Mouse (Mus musculus): ENCODE measurements at regions not wholly inside any gene's neighbourhood (a gene's known extent, or its start where the extent isn't known, plus 50 kb on each side); places are given as distances from the start of the nearest gene placed in this dataset.

GRCm38 (mm10) chr15:56278006-56278405, 1199.4 kb downstream of the Slc22a22 start:
- peak overlapping the region; percentile 16 for H3K4me2 ChIP-seq
- H3K4me3 ChIP-seq, result no peak overlapping the region

GRCm38 (mm10) chr15:56248731-56249130, 1228.7 kb downstream of the Slc22a22 start:
- ATAC-seq (ENCODE audit: low FRiP score, low read depth), result no peak
- WGBS, result 79% methylated on average over 1 of the region's 1 CpGs
- Histone ChIP-seq H3K36me3 (no peaks in the 10 kb centered on the region), H3K9ac (no peak overlapping the region), H3K9me3 (no peaks in the 10 kb centered on the region), H3K4me3 (no peak overlapping the region), H3K4me1 (replicated peaks) (no peaks in the 10 kb centered on the region), H3K27me3 (no peaks in the 10 kb centered on the region), H3K27ac (replicated peaks) (no peak overlapping the region), H3K4me2 (no peak overlapping the region)

More at GRCm38 (mm10) chr15:56278006-56278405, 1199.4 kb downstream of the Slc22a22 start:
- Histone ChIP-seq H3K9me3 (no peaks in the 10 kb centered on the region), H3K27me3 (no peaks in the 10 kb centered on the region), H3K9ac (no peak overlapping the region), H3K36me3 (no peaks in the 10 kb centered on the region), H3K27ac (replicated peaks) (peak overlapping the region; percentile 61), H3K4me1 (replicated peaks) (peaks cover 14% of the 10 kb centered on the region)
- WGBS, result 20% methylated on average over 3 of the region's 3 CpGs
- ATAC-seq (ENCODE audit: low FRiP score, low read depth), result peak; percentile 78

- no peak overlapping the region for H3K27ac ChIP-seq (replicated peaks)
- no peak for ATAC-seq (ENCODE audit: low FRiP score, low read depth)
- no peaks in the 10 kb centered on the region for H3K36me3 ChIP-seq
- 77% methylated on average over 9 of the region's 9 CpGs for WGBS
- H3K9me3 ChIP-seq, result no peaks in the 10 kb centered on the region
- H3K9ac ChIP-seq, result no peak overlapping the region
- no peaks in the 10 kb centered on the region for H3K27me3 ChIP-seq
- no peak overlapping the region for H3K4me2 ChIP-seq
- H3K4me1 ChIP-seq (replicated peaks), result no peaks in the 10 kb centered on the region
- no peak overlapping the region for H3K4me3 ChIP-seq
Measured at GRCm38 (mm10) chr15:56244004-56244735, 1233.3 kb downstream of the Slc22a22 start.

DNA sequence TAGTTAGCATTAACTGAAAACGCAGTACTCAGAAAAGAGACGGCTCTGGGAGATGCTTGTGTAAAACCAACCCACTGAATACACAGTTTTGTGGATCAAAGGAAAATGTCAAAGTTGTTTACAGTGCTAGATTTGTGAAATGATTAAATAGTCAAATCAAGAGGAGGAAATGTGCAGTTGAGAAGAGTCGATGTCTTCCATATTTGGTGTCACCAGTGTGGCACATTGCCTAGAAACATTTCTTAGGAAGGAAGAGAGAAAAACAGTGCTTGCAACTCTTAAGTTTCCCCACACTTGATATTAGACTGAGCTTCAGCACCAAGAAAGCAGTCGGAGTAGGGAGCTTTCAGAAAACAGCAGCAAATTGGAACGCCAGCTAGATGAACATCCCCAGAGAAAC, 1274.9 kb downstream of the Slc22a22 start:
- H3K9me3 ChIP-seq, result no peaks in the 10 kb centered on the region
- no peak for ATAC-seq (ENCODE audit: low FRiP score, low read depth)
- 90% methylated on average over 5 of the region's 5 CpGs for WGBS
- H3K4me1 ChIP-seq (replicated peaks), result no peaks in the 10 kb centered on the region
- H3K36me3 ChIP-seq, result no peaks in the 10 kb centered on the region
- no peak overlapping the region for H3K27ac ChIP-seq (replicated peaks)
- no peaks in the 10 kb centered on the region for H3K27me3 ChIP-seq
- H3K4me3 ChIP-seq, result no peak overlapping the region
- no peak overlapping the region for H3K9ac ChIP-seq
- H3K4me2 ChIP-seq, result no peak overlapping the region

DNA sequence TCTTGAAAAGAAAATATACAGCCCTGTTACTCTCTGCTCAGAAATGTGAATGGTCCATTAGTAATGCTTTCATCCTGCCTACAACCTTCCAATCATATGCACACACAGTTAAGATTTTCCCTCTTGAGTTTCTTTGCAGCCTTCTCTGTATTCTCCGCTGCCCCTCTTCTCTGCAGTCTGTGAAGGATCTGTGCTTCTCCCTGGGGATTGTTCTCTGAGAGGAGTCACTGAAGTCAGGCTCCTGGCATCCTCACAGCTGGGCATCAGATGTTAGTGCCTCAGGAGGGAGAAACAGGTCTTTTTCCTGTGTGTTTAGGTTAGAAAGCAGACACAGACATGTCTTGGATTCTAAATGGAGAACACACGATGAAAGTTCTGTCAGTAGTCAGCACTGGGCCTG, 1278.1 kb downstream of the Slc22a22 start:
- 66% methylated on average over 2 of the region's 2 CpGs for WGBS
- no peak overlapping the region for H3K4me2 ChIP-seq
- no peaks in the 10 kb centered on the region for H3K4me1 ChIP-seq (replicated peaks)
- no peaks in the 10 kb centered on the region for H3K36me3 ChIP-seq
- no peak overlapping the region for H3K27ac ChIP-seq (replicated peaks)
- H3K4me3 ChIP-seq, result no peak overlapping the region
- H3K9ac ChIP-seq, result no peak overlapping the region
- H3K27me3 ChIP-seq, result no peaks in the 10 kb centered on the region
- H3K9me3 ChIP-seq, result no peaks in the 10 kb centered on the region
- ATAC-seq (ENCODE audit: low FRiP score, low read depth), result no peak

DNA sequence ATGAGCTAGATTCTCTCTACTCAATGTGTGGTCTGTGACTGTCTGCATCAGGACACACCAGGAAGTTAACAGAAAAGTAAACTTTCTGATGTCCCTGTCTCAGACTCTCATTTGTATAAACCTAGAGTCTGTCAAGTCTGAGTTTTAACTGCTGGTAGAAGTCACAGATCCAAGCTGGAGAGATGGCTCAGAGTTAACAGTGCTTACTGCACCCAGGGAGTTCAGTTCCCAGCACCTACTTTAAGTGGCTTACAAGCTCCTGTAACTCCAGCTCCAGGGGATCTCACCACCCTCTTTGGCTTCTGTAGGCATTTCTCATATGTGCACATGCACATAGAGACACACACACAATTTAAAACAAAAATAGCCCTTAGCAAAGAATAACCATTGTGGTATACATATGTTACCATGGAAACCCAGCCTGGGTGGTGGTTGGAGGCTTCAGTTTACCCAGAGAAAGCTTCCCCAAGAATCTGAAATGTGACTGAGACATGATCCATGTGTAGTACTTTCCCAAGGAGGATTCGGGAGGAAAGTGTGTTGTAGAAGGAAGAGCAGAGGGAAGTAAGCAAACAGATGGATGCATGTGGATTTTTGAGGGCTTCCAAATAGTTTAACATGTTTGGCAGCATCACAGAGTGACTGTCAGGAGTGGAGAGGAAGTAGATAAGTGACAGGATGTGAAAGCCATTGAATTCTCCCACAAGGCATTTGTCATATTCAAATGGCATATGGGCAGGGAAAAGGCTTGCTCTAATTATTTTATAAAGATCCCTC, 1279.8 kb downstream of the Slc22a22 start:
- Histone ChIP-seq H3K9me3 (no peaks in the 10 kb centered on the region), H3K27ac (replicated peaks) (no peak overlapping the region), H3K36me3 (no peaks in the 10 kb centered on the region), H3K27me3 (no peaks in the 10 kb centered on the region), H3K4me2 (no peak overlapping the region), H3K9ac (no peak overlapping the region), H3K4me3 (no peak overlapping the region), H3K4me1 (replicated peaks) (no peaks in the 10 kb centered on the region)
- 74% methylated on average over 1 of the region's 1 CpGs for WGBS
- no peak for ATAC-seq (ENCODE audit: low FRiP score, low read depth)

DNA sequence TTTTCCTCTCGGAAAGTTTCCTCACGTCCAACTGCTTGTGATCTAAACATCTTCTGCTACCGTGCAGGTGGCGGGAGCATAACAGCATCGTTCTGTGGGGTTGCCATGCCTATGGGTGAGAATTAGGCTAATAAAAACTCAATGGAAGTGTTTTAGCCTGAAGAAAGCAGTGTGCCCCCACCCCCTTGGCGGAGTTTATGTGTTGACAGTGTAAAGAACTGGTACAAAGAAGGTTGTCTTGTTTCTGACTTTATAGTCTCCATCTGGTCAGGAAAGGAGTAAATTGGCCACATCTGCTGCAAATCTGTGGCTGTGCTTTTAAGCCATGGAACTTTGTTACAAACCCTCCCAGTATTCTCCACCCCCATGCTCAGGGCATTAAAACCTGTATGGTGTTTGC, 1311.2 kb downstream of the Slc22a22 start:
- ATAC-seq (ENCODE audit: low FRiP score, low read depth), result no peak
- Histone ChIP-seq H3K9me3 (no peaks in the 10 kb centered on the region), H3K36me3 (no peaks in the 10 kb centered on the region), H3K4me3 (no peak overlapping the region), H3K4me2 (no peak overlapping the region), H3K9ac (no peak overlapping the region), H3K27ac (replicated peaks) (no peak overlapping the region), H3K4me1 (replicated peaks) (no peaks in the 10 kb centered on the region), H3K27me3 (no peaks in the 10 kb centered on the region)
- 84% methylated on average over 6 of the region's 6 CpGs for WGBS

GRCm38 (mm10) chr15:56158726-56159125, 1318.7 kb downstream of the Slc22a22 start:
- H3K4me1 ChIP-seq (replicated peaks), result no peaks in the 10 kb centered on the region
- no peak overlapping the region for H3K4me3 ChIP-seq
- no peak overlapping the region for H3K9ac ChIP-seq
- H3K36me3 ChIP-seq, result no peaks in the 10 kb centered on the region
- no peak overlapping the region for H3K4me2 ChIP-seq
- no peak overlapping the region for H3K27ac ChIP-seq (replicated peaks)
- no peaks in the 10 kb centered on the region for H3K27me3 ChIP-seq
- no peaks in the 10 kb centered on the region for H3K9me3 ChIP-seq
- ATAC-seq (ENCODE audit: low FRiP score, low read depth), result no peak
- 79% methylated on average over 2 of the region's 2 CpGs for WGBS

- H3K27me3 ChIP-seq, result no peaks in the 10 kb centered on the region
- no peak for ATAC-seq (ENCODE audit: low FRiP score, low read depth)
- no peaks in the 10 kb centered on the region for H3K4me1 ChIP-seq (replicated peaks)
- no peaks in the 10 kb centered on the region for H3K9me3 ChIP-seq
- no peaks in the 10 kb centered on the region for H3K36me3 ChIP-seq
- no peak overlapping the region for H3K4me3 ChIP-seq
- no peak overlapping the region for H3K4me2 ChIP-seq
- 80% methylated on average over 3 of the region's 3 CpGs for WGBS
- H3K9ac ChIP-seq, result no peak overlapping the region
- no peak overlapping the region for H3K27ac ChIP-seq (replicated peaks)
Measured at GRCm38 (mm10) chr15:56139451-56139850, 1338.0 kb downstream of the Slc22a22 start.

DNA sequence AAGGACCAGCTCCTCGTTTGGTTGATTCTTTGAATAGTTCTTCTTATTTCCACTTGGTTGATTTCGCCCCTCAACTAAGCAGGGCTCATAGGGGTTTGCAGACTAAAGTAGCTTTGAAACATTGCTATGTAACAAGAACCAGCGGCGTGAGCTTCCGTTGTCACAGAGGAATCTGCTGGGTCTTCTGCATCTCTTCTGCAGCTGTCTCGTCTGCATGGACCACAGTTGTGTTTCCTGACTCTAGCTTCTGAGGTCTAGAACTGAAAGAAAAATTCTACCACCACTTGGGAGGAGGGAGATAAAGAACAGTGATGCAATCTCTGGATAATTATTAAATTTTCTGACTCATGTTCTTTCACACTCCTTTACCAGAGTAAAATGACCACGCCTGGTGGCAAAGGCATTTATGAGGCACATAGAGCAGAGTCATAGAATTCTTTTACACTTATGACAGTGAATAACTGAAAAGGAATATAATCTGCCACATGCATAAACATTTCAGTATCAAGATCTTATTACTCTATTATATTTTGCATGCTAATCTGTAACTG, 1340.9 kb downstream of the Slc22a22 start:
- no peaks in the 10 kb centered on the region for H3K9me3 ChIP-seq
- no peaks in the 10 kb centered on the region for H3K27me3 ChIP-seq
- no peaks in the 10 kb centered on the region for H3K36me3 ChIP-seq
- H3K4me1 ChIP-seq (replicated peaks), result no peaks in the 10 kb centered on the region
- H3K27ac ChIP-seq (replicated peaks), result no peak overlapping the region
- WGBS, result 64% methylated on average over 7 of the region's 7 CpGs
- no peak overlapping the region for H3K9ac ChIP-seq
- no peak overlapping the region for H3K4me3 ChIP-seq
- no peak overlapping the region for H3K4me2 ChIP-seq
- no peak for ATAC-seq (ENCODE audit: low FRiP score, low read depth)

DNA sequence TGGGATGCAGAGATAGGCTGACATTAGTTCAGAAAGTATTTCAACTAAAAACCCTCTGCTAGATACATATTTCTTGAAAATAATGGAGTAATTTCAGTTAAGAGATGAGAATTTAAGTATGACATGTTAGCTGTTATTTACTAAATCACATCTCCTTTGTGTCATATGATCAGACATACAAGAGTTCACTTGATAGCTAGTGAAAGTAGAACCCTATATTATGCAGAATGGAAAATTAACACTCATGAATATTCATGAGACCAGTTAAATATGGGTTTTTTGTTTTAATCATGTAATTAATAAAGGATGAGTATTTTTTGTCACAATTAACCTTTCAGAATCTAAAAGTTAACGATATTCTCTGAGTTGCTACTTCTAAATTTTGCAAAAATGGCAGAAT, 1349.4 kb downstream of the Slc22a22 start:
- no peak for ATAC-seq (ENCODE audit: low FRiP score, low read depth)
- 87% methylated on average over 1 of the region's 1 CpGs for WGBS

GRCm38 (mm10) chr15:56119287-56120065, 1357.9 kb downstream of the Slc22a22 start:
- Histone ChIP-seq H3K4me3 (no peak overlapping the region), H3K36me3 (no peaks in the 10 kb centered on the region), H3K4me1 (replicated peaks) (no peaks in the 10 kb centered on the region), H3K4me2 (no peak overlapping the region), H3K9ac (no peak overlapping the region), H3K27me3 (no peaks in the 10 kb centered on the region), H3K27ac (replicated peaks) (no peak overlapping the region), H3K9me3 (no peaks in the 10 kb centered on the region)
- no peak for ATAC-seq (ENCODE audit: low FRiP score, low read depth)

More for the DNA sequence above, 1349.4 kb downstream of the Slc22a22 start:
- no peak overlapping the region for H3K27ac ChIP-seq (replicated peaks)
- no peak overlapping the region for H3K9ac ChIP-seq
- H3K4me2 ChIP-seq, result no peak overlapping the region
- no peaks in the 10 kb centered on the region for H3K27me3 ChIP-seq
- no peaks in the 10 kb centered on the region for H3K9me3 ChIP-seq
- H3K4me3 ChIP-seq, result no peak overlapping the region
- no peaks in the 10 kb centered on the region for H3K36me3 ChIP-seq
- H3K4me1 ChIP-seq (replicated peaks), result no peaks in the 10 kb centered on the region

Measured in hindbrain, embryonic 15.5 days (tissue).